Mouse (Mus musculus) mouse trophoblast stem cell (cell line): ENCODE results near the gene Abhd11.

Experiments used
- in situ Hi-C, 2 experiments: fragments of 300-500 bp; cut with MseI, MboI; formaldehyde crosslinking; loops; 2 replicates in 1 of 2; 3 replicates in 1 of 2; pipeline ENCODE4 v1.15.1; 2025

Abhd11 gene

GRCm38 (mm10) chr5:134986298-134987268, 22.4 kb upstream of the Abhd11 start:
- in situ Hi-C loops: no loop called here

GRCm38 (mm10) chr5:134989166-134989565, 19.8 kb upstream of the Abhd11 start:
- in situ Hi-C loops: no loop called here

- in situ Hi-C loops: no loop called here
Measured at GRCm38 (mm10) chr5:134989741-134990140, 19.2 kb upstream of the Abhd11 start.

GRCm38 (mm10) chr5:134992566-134992965, 16.4 kb upstream of the Abhd11 start:
- in situ Hi-C loops: no loop called here

- in situ Hi-C loops: no loop called here
Measured at GRCm38 (mm10) chr5:134998359-134998758, 10.6 kb upstream of the Abhd11 start.

GRCm38 (mm10) chr5:134999797-135000196, 9.2 kb upstream of the Abhd11 start:
- in situ Hi-C loops: no loop called here

GRCm38 (mm10) chr5:135000751-135001150, 8.2 kb upstream of the Abhd11 start:
- in situ Hi-C loops: no loop called here

GRCm38 (mm10) chr5:135001309-135001708, 7.6 kb upstream of the Abhd11 start:
- in situ Hi-C loops: no loop called here

- in situ Hi-C loops: no loop called here
Measured at GRCm38 (mm10) chr5:135002151-135002550, 6.8 kb upstream of the Abhd11 start.

- in situ Hi-C loops: no loop called here
Measured at GRCm38 (mm10) chr5:135007802-135008571, 965 bp upstream of the Abhd11 start.

- in situ Hi-C loops: loop anchor here in 1 of 2 experiments (10.0 kb wide), 1 partner anchor 95 kb away; no protein-coding TSS in a partner anchor
Measured at GRCm38 (mm10) chr5:135009590-135010319, 803 bp downstream of the Abhd11 start.

GRCm38 (mm10) chr5:135010320-135010709, 1.4 kb downstream of the Abhd11 start:
- in situ Hi-C loops: loop anchor here in 1 of 2 experiments (10.0 kb wide), 1 partner anchor 94 kb away; no protein-coding TSS in a partner anchor

- in situ Hi-C loops: loop anchor here in 1 of 2 experiments (10.0 kb wide), 1 partner anchor 94 kb away; no protein-coding TSS in a partner anchor
Measured at GRCm38 (mm10) chr5:135010841-135011743, 2.1 kb downstream of the Abhd11 start.

- in situ Hi-C loops: loop anchor here in 1 of 2 experiments (10.0 kb wide), 1 partner anchor 93 kb away; no protein-coding TSS in a partner anchor
Measured at GRCm38 (mm10) chr5:135011809-135012613, 3.1 kb downstream of the Abhd11 start.

- in situ Hi-C loops: loop anchor here in 1 of 2 experiments (10.0 kb wide), 1 partner anchor 92 kb away; no protein-coding TSS in a partner anchor
Measured at GRCm38 (mm10) chr5:135012671-135013441, 3.9 kb downstream of the Abhd11 start.

- in situ Hi-C loops: loop anchor here in 1 of 2 experiments (10.0 kb wide), 1 partner anchor 89 kb away; no protein-coding TSS in a partner anchor
Measured at GRCm38 (mm10) chr5:135015497-135015896, 6.5 kb downstream of the Abhd11 start.

GRCm38 (mm10) chr5:135016224-135016759, 7.3 kb downstream of the Abhd11 start:
- in situ Hi-C loops: loop anchor here in 1 of 2 experiments (10.0 kb wide), 1 partner anchor 89 kb away; no protein-coding TSS in a partner anchor

- in situ Hi-C loops: no loop called here
Measured at GRCm38 (mm10) chr5:135021814-135022213, 12.9 kb downstream of the Abhd11 start.
